Mouse (Mus musculus) left cerebral cortex, adult 9 months (tissue): Measurements from ENCODE around the gene Dgkg.

Experiments used
- DNase-seq, 2 experiments: peaks; one replicate each; pipeline ENCODE4 v3.0.0; 2022; ENCODE audit warnings: low spot score in 2 of 2

Dgkg gene

GRCm38 (mm10) chr16:22499447-22499846 lies 157.6 kb downstream of the Dgkg start:
- DNase-seq, result no peak

- DNase-seq, result no peak
Observed at GRCm38 (mm10) chr16:22497976-22498375, 159.0 kb downstream of the Dgkg start.

- DNase-seq, result no peak
Observed at GRCm38 (mm10) chr16:22495259-22495658, 161.8 kb downstream of the Dgkg start.

GRCm38 (mm10) chr16:22494815-22495214 lies 162.2 kb downstream of the Dgkg start:
- DNase-seq, result no peak

- DNase-seq, result peak in 1 of 2 experiments; percentile 37
Observed at GRCm38 (mm10) chr16:22493396-22493795, 163.6 kb downstream of the Dgkg start.

GRCm38 (mm10) chr16:22491446-22492166 lies 165.4 kb downstream of the Dgkg start:
- peak in 1 of 2 experiments; percentile 72 for DNase-seq

- peak in 1 of 2 experiments; percentile 55 for DNase-seq
Observed at GRCm38 (mm10) chr16:22483900-22484299, 173.1 kb downstream of the Dgkg start.

- DNase-seq, result no peak
Observed at GRCm38 (mm10) chr16:22479322-22479721, 177.7 kb downstream of the Dgkg start.

GRCm38 (mm10) chr16:22471728-22472127 lies 185.3 kb downstream of the Dgkg start:
- DNase-seq, result no peak

GRCm38 (mm10) chr16:22469385-22469784 lies 187.6 kb downstream of the Dgkg start:
- no peak for DNase-seq

- no peak for DNase-seq
Observed at GRCm38 (mm10) chr16:22467111-22467510, 189.9 kb downstream of the Dgkg start.

GRCm38 (mm10) chr16:22466381-22466780 lies 190.6 kb downstream of the Dgkg start:
- no peak for DNase-seq

- DNase-seq, result no peak
Observed at GRCm38 (mm10) chr16:22462220-22462619, 194.8 kb downstream of the Dgkg start.

- no peak for DNase-seq
Observed at GRCm38 (mm10) chr16:22461728-22462127, 195.3 kb downstream of the Dgkg start.

GRCm38 (mm10) chr16:22460960-22461359 lies 196.1 kb downstream of the Dgkg start:
- DNase-seq, result no peak

GRCm38 (mm10) chr16:22452082-22452481 lies 204.9 kb downstream of the Dgkg start:
- DNase-seq, result no peak

GRCm38 (mm10) chr16:22448093-22448492 lies 208.9 kb downstream of the Dgkg start:
- no peak for DNase-seq

GRCm38 (mm10) chr16:22444786-22445185 lies 212.2 kb downstream of the Dgkg start:
- DNase-seq, result no peak

GRCm38 (mm10) chr16:22442202-22442601 lies 214.8 kb downstream of the Dgkg start:
- no peak for DNase-seq

GRCm38 (mm10) chr16:22441317-22441716 lies 215.7 kb downstream of the Dgkg start:
- no peak for DNase-seq

GRCm38 (mm10) chr16:22440269-22440668 lies 216.8 kb downstream of the Dgkg start:
- DNase-seq, result peak in 1 of 2 experiments; percentile 68

- DNase-seq, result peak; percentile 100
Observed at GRCm38 (mm10) chr16:22439499-22440177, 217.4 kb downstream of the Dgkg start, which contains the start of gene Etv5. TSS of gene Etv5 (minus strand) at chr16:22439719.
